Mouse (Mus musculus): ENCODE results near the gene Cd320.

DNA sequence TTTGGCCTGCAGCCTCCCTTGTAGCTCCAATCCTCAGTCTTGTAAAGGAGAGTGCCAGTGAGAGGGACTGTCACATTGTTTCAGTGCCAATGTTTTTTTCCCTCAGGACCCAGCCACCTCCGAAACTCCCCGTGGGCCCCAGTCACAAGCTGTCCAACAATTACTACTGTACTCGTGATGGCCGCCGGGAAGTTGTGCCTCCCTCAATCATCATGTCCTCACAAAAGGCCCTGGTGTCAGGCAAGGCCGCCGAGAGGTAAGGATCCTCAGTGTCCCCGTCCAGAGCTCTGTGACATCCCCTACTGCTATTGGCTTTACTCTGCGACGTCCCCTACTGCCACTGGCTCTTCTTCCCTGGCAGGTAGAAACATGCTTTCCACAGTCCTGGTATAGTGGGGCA is 13.3 kb upstream of the Cd320 start:
- TF ChIP-seq CTCF (IDR thresholded peaks at IDR 0.05; ENCODE audit: low read depth, low read length) (no peak), POLR2A (IDR thresholded peaks at IDR 0.05; ENCODE audit: extremely low read depth, insufficient read depth, low read length) (no peak)
